Mouse (Mus musculus): ENCODE data around the gene Dact3. TPM values are rescaled to one million over a fixed set of nuclear protein-coding genes. Genes with fewer than 3 reads are reported as not detected.

The Dact3 gene
- polyA plus RNA-seq, 1 experiment: 37.3 TPM

DNA sequence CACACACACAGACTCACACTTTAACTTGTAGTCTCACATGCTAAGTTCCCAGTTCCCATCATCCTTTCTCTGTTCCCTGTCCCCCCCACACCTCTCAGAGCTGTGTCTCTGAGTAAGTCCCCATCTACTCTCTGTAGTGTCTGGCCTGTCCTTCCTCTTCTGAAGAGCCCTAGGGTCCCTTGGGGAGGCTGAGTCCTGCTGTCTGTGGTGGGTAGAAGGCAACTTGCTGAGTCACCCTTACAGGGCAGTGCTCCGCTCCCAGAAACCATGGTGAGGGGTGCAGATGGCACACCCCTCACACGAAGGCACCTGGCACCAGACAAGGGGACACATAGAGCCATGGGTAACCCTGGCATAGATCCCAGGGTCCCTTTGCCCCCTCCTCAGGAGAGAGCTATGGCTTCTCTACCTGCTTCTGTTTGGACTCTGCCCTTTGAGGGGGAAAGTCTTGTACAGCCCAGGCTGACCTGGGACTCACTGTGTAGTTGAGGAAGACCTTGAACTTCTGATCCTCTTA is 28.4 kb downstream of the Dact3 start:
- H3K4me1 ChIP-seq (ENCODE audit: control insufficient read depth, insufficient read depth, low read length): peaks cover 3% of the 10 kb centered on the region; the same call in 1 of the 2 replicates
- no peak for TF ChIP-seq CTCF (IDR thresholded peaks at IDR 0.05; ENCODE audit: borderline replicate concordance, insufficient read depth, low read length)
- TF ChIP-seq POLR2A (IDR thresholded peaks at IDR 0.05; ENCODE audit: low read depth, low read length): no peak
- H3K27ac ChIP-seq (ENCODE audit: insufficient read depth, low read length): no peak overlapping the region
- H3K4me3 ChIP-seq (ENCODE audit: insufficient read depth, low read length): no peak overlapping the region

DNA sequence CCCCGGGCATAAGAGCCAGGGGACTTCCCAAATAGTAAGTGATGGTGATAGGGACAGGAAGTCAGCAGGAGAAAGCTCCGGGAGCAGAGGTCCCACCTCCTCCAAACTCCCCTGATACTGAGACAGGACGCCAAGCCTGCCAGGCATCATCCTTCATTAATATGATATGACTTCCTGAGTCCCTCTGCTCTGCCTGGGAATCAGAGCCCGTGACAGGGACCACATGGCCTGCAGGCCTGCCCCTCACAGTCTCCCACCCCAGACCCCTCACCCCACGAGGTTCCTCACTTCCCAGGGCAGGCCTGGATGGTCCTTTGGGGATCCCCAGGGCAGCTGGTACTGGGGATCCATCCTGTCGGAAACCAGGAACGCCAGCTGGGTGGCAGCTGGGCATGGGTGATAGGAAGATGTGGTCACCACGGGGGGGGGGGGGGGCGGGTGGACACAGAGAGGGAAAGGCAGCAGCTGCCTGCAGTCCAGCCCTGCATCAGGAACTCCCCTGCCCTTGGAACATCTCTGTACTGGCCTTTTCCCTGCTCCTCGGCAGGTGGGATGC is 29.1 kb downstream of the Dact3 start:
- Histone ChIP-seq H3K4me3 (ENCODE audit: insufficient read depth, low read length) (no peak overlapping the region), H3K27ac (ENCODE audit: insufficient read depth, low read length) (no peak overlapping the region), H3K4me1 (ENCODE audit: control insufficient read depth, insufficient read depth, low read length) (peaks cover 3% of the 10 kb centered on the region; the same call in 1 of the 2 replicates)
- no peak for TF ChIP-seq POLR2A (IDR thresholded peaks at IDR 0.05; ENCODE audit: low read depth, low read length)
- no peak for TF ChIP-seq CTCF (IDR thresholded peaks at IDR 0.05; ENCODE audit: borderline replicate concordance, insufficient read depth, low read length)

- Histone ChIP-seq H3K27ac (ENCODE audit: insufficient read depth, low read length) (no peak overlapping the region), H3K4me1 (ENCODE audit: control insufficient read depth, insufficient read depth, low read length) (peaks cover 7% of the 10 kb centered on the region; the same call in 1 of the 2 replicates), H3K4me3 (ENCODE audit: insufficient read depth, low read length) (no peak overlapping the region)
- no peak for TF ChIP-seq CTCF (IDR thresholded peaks at IDR 0.05; ENCODE audit: borderline replicate concordance, insufficient read depth, low read length)
- TF ChIP-seq POLR2A (IDR thresholded peaks at IDR 0.05; ENCODE audit: low read depth, low read length): peak; percentile 42; the same call in 1 of the 2 replicates
These were observed 30.4 kb downstream of the Dact3 start for GRCm38 (mm10) chr7:16905491-16906021.

DNA sequence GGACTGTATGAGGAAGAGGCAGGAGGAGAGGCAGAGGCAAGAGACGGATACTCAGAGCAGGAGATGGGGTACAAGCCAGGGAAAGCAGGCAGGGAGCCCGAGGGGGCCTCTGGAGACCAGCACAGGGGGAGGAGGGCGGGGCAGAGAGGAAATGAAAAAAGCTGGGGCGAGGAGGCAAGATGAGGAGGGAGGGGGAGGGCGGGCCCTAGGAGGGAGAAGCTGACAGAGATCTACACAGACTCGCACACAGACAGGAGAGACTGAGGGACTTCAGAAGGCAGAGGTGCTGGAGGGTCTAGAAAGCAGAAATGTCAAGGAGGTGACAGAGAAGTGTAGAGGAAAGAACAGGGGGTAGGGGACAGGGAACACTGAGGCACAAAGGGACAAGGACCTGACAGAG is 31.2 kb downstream of the Dact3 start, which contains the start of gene Ptgir:
Gene Ptgir (plus strand): TSS at position 210 of the 400 bp plus-strand sequence.
- Histone ChIP-seq H3K27ac (ENCODE audit: insufficient read depth, low read length) (no peak within 1 kb of the TSS), H3K4me3 (ENCODE audit: insufficient read depth, low read length) (no peak within 1 kb of the TSS), H3K4me1 (ENCODE audit: control insufficient read depth, insufficient read depth, low read length) (peaks cover 7% of the 10 kb centered on the region; the same call in 1 of the 2 replicates)
- TF ChIP-seq CTCF (IDR thresholded peaks at IDR 0.05; ENCODE audit: borderline replicate concordance, insufficient read depth, low read length) (no peak), POLR2A (IDR thresholded peaks at IDR 0.05; ENCODE audit: low read depth, low read length) (no peak)

DNA sequence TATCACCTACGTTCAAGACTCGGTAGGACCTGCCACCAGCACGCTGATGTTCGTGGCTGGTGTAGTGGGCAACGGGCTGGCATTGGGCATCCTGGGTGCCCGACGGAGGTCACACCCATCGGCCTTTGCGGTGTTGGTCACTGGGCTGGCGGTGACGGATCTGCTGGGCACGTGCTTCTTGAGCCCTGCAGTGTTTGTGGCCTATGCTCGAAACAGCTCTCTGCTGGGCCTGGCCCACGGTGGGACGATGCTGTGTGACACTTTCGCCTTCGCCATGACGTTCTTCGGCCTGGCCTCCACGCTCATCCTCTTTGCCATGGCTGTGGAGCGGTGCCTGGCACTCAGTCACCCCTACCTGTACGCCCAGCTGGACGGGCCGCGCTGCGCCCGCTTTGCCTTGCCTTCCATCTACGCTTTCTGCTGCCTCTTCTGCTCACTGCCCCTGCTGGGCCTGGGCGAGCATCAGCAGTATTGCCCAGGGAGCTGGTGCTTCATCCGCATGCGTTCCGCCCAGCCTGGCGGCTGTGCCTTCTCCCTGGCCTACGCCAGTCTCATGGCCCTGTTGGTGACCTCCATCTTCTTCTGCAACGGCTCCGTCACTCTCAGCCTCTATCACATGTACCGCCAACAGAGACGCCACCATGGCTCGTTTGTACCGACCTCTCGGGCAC is 31.9 kb downstream of the Dact3 start:
- H3K27ac ChIP-seq (ENCODE audit: insufficient read depth, low read length): no peak overlapping the region
- peaks cover 8% of the 10 kb centered on the region for H3K4me1 ChIP-seq (ENCODE audit: control insufficient read depth, insufficient read depth, low read length)
- H3K4me3 ChIP-seq (ENCODE audit: insufficient read depth, low read length): no peak overlapping the region
- no peak for TF ChIP-seq CTCF (IDR thresholded peaks at IDR 0.05; ENCODE audit: borderline replicate concordance, insufficient read depth, low read length)
- no peak for TF ChIP-seq POLR2A (IDR thresholded peaks at IDR 0.05; ENCODE audit: low read depth, low read length)

- H3K4me1 ChIP-seq (ENCODE audit: control insufficient read depth, insufficient read depth, low read length): peaks cover 10% of the 10 kb centered on the region
- TF ChIP-seq CTCF (IDR thresholded peaks at IDR 0.05; ENCODE audit: borderline replicate concordance, insufficient read depth, low read length) (no peak), POLR2A (IDR thresholded peaks at IDR 0.05; ENCODE audit: low read depth, low read length) (no peak)
- no peak overlapping the region for H3K4me3 ChIP-seq (ENCODE audit: insufficient read depth, low read length)
- no peak overlapping the region for H3K27ac ChIP-seq (ENCODE audit: insufficient read depth, low read length)
These were observed 32.7 kb downstream of the Dact3 start for GRCm38 (mm10) chr7:16907842-16908241.

DNA sequence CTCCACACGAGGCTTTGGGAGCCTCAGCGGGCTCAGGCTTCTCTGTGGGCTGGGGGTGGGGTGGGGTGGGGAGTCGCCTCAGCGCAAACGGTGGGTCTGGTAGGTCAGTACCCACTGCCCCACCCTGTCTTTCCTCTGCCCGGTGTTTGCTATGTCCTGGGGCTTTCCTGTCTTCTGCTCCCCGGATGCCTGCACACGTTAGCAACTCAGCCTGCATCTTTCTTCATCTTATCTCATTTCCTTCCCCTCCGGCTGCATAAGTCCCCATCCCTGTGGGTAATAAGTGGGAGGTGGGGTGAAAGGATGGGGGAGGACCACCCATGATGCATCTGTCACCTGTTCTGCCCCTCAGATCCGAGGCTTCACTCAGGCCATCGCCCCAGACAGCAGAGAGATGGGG is 33.2 kb downstream of the Dact3 start:
- TF ChIP-seq CTCF (IDR thresholded peaks at IDR 0.05; ENCODE audit: borderline replicate concordance, insufficient read depth, low read length) (no peak), POLR2A (IDR thresholded peaks at IDR 0.05; ENCODE audit: low read depth, low read length) (no peak)
- no peak overlapping the region for H3K27ac ChIP-seq (ENCODE audit: insufficient read depth, low read length)
- H3K4me1 ChIP-seq (ENCODE audit: control insufficient read depth, insufficient read depth, low read length): peaks cover 10% of the 10 kb centered on the region
- H3K4me3 ChIP-seq (ENCODE audit: insufficient read depth, low read length): no peak overlapping the region

GRCm38 (mm10) chr7:16908859-16909258 is 33.7 kb downstream of the Dact3 start:
- Histone ChIP-seq H3K27ac (ENCODE audit: insufficient read depth, low read length) (no peak overlapping the region), H3K4me1 (ENCODE audit: control insufficient read depth, insufficient read depth, low read length) (peaks cover 10% of the 10 kb centered on the region), H3K4me3 (ENCODE audit: insufficient read depth, low read length) (no peak overlapping the region)
- TF ChIP-seq CTCF (IDR thresholded peaks at IDR 0.05; ENCODE audit: borderline replicate concordance, insufficient read depth, low read length) (no peak), POLR2A (IDR thresholded peaks at IDR 0.05; ENCODE audit: low read depth, low read length) (no peak)

GRCm38 (mm10) chr7:16909909-16910308 is 34.8 kb downstream of the Dact3 start:
- H3K4me3 ChIP-seq (ENCODE audit: insufficient read depth, low read length): no peak overlapping the region
- H3K27ac ChIP-seq (ENCODE audit: insufficient read depth, low read length): peak overlapping the region; percentile 34; the same call in 1 of the 2 replicates
- peaks cover 10% of the 10 kb centered on the region for H3K4me1 ChIP-seq (ENCODE audit: control insufficient read depth, insufficient read depth, low read length)
- no peak for TF ChIP-seq POLR2A (IDR thresholded peaks at IDR 0.05; ENCODE audit: low read depth, low read length)
- TF ChIP-seq CTCF (IDR thresholded peaks at IDR 0.05; ENCODE audit: borderline replicate concordance, insufficient read depth, low read length): no peak

DNA sequence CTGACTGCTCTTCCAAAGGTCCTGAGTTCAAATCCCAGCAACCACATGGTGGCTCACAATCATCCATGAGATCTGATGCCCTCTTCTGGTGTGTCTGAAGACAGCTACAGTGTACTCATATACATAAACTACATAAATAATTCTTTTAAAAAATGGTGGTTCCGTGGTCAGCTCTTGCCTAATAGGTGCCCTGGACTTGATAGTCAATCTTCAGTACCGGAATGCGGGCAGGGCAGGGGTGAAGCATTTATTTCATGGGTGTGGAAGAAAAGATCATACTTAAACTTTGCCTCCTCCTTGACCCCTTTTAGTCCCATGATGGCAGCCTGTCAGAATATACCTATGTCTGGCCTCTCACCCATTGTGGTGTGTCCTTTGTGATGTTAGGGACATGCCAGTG is 36.8 kb downstream of the Dact3 start:
- TF ChIP-seq POLR2A (IDR thresholded peaks at IDR 0.05; ENCODE audit: low read depth, low read length) (no peak), CTCF (IDR thresholded peaks at IDR 0.05; ENCODE audit: borderline replicate concordance, insufficient read depth, low read length) (no peak)
- H3K27ac ChIP-seq (ENCODE audit: insufficient read depth, low read length): peak overlapping the region; percentile 69; the same call in 1 of the 2 replicates
- no peak overlapping the region for H3K4me3 ChIP-seq (ENCODE audit: insufficient read depth, low read length)
- peaks cover 8% of the 10 kb centered on the region; the same call in 1 of the 2 replicates for H3K4me1 ChIP-seq (ENCODE audit: control insufficient read depth, insufficient read depth, low read length)
